Mouse (Mus musculus): ENCODE data around the gene Csgalnact2.

Csgalnact2 gene

DNA sequence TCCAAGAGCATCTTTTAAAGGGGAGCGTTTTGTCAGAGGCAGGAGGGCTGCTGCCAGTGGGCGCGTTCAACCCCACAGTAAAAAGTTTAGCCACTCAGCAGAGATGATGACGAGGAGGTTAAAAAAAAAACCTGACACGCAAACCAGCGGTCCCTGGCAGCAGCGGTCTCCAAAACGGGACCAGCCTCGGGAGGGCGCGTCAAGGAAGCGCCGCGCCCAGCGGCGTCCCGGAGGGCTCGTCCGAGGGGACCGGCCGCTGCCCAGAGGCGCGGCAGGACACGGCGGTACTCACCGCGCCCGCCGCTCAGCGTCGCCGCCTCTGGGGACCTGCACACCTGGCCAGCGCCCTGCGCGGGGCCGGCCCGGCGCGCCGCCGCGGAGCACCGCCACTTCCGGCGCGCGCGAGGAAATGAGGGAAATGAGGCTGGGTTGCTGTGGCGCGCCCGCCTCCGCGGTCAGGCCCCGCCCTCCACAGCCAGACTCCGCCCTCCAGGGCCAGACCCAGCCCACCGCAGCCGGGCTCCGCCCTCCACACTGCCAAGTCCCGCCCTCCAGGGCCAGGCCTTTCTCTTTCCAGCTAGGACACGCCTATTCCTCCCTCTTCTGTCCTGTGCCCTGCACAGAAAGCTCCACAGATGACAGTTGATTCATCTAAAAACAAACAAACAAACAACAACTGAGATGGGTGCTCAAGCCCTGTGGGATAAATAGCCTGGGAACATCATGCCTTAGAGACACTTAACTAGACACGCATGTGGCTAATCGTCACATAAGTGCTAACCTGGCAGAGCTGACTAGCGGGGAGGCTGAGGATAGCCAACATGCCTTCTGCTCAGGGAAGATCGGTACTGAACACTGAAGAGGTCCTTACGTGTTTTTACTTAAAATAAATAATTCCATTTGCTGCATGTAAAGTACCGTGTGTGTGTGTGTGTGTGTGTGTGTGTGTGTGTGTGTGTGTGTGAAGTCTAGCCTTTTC, at the start of gene Csgalnact2:
Csgalnact2 (minus strand) TSS at position 410 of the 979 bp plus-strand sequence.
- DNase-seq (ENCODE audit: extremely low spot score, low spot score) = peak; percentile 89

DNA sequence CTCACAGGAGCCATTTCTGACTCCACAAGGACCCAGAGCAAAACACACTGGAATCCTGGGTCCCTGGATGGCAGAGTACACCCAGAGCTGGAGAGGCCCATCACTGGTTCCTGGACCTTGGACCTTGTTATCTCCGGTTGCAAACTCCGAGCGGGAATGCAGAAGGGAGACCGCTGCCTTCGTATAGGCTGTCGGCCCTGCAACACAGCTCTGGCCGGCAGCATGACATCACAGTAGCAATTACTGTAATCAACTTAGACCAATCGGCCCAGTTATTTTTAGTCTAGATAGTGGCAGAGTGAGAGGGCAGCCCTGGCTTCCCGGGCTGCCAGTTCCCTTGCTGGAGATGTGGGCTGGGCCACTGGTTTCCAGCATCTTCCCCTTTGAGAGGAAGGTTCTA, 49.7 kb upstream of the Csgalnact2 start:
- DNase-seq (ENCODE audit: extremely low spot score, low spot score) = no peak

DNA sequence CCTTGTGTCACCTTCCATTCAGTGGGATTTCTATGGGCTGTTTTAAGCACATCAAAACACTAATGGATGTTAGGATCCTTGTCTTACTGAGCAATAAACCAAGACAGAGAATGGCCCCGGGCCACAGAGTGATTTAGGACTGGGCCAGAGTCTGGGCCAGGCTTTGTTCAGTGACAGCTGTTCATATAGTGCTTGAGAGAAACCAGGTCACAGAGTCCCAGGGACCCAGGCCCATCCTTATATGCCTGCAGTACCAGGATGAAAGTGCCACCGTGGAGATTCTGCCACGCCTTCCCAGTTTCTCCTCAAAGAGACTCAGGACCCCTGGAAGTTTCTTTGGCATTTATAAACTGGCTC, 48.3 kb upstream of the Csgalnact2 start:
- DNase-seq (ENCODE audit: extremely low spot score, low spot score) = no peak

DNA sequence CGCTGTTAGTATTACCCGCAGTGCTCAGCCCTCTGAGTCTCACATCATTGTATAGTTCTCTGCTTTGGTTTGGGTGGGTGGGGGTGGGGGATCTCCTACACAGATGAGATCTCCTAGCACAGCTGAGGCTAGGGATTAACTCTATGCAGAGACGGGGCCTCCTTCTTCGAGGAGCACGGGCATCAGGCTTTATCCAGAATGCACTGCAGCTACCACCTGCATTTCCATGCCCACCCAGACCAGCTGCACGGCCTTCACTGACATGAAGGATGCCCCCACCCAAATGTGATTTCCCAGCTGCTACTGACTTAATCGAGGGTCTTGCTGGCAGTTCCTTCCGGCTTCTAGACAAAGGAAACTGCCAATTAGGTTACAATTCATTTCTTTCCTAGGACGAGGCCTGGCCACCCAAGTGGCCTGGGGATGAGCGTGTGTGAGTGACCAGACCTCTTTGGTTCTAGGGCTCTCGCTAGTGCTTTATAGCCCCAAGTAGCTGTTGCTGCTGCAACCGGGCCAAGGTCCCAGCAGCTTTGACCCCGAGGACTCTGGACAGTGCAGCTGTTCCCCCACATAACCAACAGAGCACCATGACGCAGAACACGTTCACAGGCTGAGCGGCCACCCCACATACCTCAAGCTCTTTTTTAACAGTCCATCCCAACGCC, 47.8 kb upstream of the Csgalnact2 start:
- no peak for DNase-seq (ENCODE audit: extremely low spot score, low spot score)

DNA sequence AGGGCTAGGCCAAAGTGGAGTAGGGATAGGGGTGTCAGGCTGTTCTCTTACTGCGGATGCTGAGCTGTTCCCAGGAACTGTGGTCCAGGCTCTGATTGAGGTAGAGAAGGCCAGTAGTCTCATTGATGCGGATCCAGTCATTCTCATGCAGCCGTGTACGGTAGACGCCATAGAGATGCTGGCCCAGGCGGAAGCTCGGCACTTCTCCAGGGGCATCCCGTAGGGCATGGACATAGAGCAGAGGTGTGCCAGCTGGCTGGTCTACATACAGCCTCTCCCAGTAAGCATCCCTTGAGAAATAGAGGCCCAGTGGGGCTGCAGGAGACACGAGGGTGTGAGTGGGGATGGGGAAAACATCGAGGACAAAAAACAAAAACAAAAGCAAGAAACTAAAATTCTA, 45.2 kb upstream of the Csgalnact2 start:
- DNase-seq (ENCODE audit: extremely low spot score, low spot score) = no peak

DNA sequence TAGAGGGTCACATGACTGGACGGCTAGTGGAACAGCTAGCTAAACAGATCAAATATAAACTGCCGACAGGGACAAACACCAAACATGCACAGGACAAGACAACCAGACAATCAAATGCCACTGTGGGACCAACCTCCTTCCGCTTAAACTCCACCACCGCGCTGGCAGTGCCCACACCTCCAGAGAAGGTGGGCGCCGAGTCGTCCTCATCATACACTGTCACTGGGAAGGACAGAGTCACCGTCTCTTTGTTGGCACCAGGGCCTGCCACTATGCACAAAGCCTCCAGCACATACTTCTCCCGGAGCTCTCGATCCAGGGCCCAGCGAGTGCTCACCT, 41.1 kb upstream of the Csgalnact2 start:
- DNase-seq (ENCODE audit: extremely low spot score, low spot score) = no peak

DNA sequence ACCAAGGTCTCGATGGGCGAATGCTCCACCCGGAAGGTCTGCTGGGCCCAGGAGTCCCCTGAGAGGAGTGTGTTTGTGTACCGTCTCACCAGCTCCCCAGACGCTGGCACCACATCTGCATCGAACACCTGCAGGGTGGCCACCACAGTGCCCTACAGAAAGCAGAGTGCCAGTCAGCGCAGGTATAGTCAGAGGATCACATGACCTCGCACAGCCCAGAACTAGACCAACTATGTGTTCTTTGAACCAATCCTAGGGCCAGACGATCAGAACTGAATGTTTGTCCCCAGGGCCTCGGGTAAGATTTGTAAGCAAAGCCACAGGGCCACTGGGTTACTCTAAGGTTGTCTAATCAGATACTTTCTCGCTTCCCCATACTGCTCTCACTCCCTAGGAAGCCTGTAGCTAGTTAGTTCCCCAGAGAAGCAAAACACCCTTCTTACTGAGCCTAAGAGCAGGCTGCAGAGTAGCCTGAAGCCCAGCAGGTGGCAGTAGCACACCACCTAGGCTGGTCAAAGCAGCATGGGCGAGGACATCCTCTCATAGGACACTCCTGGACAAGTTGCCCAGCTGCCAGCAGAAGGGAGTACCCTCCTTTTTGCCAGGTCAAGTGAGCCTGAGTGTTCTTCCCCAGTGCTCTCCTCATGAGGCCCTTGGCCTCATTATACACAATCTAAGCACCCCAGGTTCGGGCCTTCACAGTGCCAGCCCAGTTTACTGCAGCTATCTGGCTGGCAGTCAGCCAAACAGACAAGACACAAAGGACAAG, 40.6 kb upstream of the Csgalnact2 start:
- DNase-seq (ENCODE audit: extremely low spot score, low spot score) = peak; percentile 68

DNA sequence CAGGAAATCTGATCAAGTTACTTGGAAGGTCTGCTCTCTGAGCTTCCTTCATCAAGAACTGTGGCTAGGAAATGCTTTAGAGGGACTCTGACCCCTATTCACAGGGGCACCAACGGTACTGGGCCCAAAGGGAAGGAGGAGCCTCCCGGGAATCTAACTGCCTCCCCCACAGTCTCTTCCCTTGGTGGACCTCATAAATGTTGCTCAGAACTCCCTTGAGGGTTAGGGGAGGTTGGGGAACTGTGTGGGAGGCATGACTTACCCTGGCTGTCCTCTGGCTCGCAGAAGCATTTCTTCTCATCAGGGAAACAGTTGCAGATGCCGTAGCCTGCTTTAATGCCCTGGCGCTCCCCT, 35.0 kb upstream of the Csgalnact2 start:
- no peak for DNase-seq (ENCODE audit: extremely low spot score, low spot score)

DNA sequence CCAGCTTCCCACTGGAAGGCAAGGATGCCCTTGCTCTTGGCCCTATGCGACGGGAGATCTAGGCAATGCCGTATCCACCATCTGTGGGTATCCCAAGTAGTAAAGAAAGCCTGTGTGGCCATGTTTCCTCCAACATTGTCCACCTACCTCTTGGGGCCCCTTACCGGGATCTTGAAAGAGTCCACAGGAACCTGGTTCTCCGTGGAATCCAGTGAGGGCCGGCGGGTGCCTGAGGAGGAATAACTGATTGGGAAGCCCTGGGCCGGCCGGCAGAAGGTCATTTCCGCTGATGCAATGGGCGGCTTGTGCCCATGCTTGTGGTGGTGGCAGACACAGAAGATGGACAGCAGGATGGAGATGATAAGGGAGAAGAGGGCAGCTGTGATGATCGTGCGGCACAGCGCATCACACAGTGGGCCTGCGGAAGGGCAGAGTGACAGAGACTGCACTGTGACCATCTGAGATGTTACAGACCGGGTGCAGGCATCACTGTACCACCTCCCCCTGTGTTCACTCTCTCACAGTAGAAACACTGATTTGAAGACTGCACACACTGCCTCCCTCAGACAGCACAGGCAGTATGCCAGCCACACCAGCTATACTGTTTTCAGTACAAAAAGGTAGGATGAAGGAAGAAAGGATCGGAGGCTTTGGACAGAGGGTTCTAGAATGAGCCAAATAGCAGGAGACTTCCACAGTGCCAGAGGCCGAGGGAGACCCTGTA, 34.5 kb upstream of the Csgalnact2 start:
- no peak for DNase-seq (ENCODE audit: extremely low spot score, low spot score)

DNA sequence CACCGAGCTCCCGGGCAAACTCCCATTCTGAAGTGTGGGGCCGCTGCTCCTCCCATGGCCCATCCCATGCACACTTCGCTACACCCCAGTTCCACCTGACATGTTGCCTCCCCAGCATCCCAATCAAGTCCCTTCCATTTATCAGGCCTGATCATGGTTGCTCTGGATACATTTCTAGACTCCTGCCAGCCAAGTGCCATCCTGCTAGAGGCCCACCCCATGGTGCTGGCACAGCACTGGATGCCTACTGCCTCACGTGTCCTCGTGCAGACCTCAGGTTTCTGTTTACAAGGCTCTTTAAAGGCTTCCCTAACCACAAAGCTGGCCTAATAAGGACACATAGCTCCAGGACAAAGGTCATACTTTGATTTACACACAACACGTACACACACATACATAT, 32.4 kb upstream of the Csgalnact2 start:
- DNase-seq (ENCODE audit: extremely low spot score, low spot score) = no peak

DNA sequence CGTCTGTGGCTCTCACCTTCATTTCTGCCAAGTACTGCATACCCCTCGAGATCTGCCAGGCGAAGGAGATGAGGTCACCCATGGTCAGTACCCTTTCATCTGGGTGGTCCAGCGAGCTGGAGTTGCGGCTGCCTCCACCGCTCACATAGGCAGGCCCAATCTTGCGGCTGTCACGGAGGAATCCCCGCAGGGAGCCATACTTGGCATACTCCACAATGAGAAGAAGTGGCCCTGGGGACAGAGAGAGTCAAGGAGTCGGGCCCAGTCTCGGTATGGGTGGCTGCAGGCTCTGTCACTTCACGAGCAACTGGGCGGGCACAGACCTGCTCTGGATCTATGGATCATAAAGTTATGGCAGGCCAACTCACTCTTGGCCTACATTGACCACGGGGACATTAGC, 29.2 kb upstream of the Csgalnact2 start:
- no peak for DNase-seq (ENCODE audit: extremely low spot score, low spot score)

DNA sequence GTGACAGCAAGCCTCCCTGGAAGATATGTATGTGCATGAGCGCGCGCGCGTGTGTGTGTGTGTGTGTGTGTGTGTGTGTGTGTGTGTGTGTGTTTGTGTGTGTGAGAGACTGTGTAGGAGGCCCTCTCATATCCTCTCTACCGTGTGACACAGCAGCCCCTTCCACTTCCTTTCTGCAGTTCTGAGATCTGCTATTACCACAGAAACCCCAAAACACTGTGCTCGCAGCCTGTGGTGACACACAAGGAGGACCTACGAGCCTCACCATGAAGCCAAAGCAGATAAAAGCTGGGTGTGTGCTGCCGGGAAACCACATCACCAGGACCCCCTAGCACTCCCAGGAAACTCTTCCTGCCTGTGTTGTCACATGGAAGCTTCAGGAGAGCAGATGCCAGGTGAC, 28.1 kb upstream of the Csgalnact2 start:
- DNase-seq (ENCODE audit: extremely low spot score, low spot score) = no peak

DNA sequence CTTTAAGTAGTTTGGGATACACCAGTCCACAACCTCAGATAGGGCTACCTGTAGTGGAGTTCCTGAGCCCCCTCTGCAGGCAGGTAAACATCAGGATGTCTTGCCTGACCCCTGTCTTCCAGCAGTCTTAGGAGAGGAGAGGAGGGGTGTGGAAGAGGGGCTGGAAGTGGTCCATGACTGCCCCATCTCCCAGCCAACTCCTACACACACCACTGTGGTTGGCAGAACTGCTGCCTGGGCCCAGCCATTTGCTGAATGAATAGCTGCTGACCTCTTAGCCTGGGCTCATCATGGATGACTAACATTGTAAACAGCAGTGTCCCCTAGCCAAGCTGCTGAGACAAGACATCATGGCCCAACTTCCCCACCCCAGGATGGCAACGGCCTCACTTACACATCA, 26.6 kb upstream of the Csgalnact2 start:
- DNase-seq (ENCODE audit: extremely low spot score, low spot score) = no peak

DNA sequence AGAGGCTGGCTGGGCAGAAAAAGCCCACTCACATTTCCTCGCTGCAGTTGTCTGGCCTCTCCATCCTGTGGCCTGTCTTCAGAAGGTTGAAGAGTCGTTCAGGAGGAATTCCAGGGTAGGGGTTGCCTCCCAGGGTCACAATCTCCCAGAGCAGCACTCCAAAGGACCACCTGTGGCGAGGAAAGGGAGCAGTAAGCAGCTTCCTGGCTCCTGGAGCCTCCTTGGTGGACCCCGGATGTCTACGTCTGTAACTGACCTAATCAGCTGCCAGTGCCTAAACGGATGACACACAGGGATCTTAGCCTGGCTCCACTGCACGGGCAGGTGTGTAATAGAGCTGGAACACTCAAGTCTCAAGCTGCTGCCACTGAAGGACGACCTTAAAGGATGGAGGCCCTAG, 25.8 kb upstream of the Csgalnact2 start:
- no peak for DNase-seq (ENCODE audit: extremely low spot score, low spot score)

DNA sequence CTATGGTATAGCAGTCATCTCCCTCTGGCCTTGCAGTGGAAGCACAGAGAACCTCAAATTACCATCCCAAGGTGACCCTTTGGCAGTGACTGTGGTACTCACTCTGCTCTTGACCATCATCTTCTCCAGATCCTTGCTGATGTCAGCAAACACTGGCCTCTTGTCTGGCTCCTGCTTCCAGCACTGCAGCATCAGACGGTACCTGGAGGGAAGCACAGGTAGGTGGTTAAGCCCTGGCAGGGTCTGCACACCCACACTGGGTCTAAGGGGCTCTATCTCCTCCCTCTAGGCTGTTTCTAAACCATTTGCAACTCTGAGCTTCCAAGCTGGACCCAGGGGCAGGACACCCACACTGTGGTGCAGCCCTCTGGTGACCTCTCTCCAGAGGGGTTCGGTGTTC, 24.1 kb upstream of the Csgalnact2 start:
- DNase-seq (ENCODE audit: extremely low spot score, low spot score) = no peak

DNA sequence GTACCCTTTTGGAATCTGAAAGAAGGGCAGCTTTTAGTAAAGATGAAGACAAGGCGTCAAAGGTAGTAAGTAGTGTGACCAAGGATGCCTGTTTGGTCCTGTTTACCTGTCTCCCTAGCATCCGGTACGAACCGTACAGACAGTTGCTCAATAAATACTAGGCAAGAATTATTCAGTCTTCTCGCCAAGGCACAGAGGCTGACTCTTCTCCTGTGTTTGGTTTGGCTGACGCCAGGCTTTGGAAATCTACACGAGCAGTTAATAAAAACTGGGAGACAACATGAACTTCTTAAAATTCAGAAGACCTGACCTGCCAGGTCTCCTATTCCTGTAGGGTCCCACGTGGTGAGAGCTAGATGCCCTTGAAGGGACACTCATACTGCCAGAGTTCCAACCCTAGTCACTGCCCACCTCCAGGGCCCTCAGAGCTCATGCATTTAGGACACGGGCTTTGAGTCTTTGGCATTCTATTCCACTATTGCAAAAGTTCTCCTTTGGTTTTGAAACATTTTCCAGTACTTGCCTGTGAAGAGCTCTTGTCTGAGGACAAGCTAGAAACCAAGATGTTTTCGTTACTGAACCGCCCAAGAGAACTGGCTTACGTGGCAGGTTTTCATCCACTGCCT, 23.6 kb upstream of the Csgalnact2 start:
- no peak for DNase-seq (ENCODE audit: extremely low spot score, low spot score)

DNA sequence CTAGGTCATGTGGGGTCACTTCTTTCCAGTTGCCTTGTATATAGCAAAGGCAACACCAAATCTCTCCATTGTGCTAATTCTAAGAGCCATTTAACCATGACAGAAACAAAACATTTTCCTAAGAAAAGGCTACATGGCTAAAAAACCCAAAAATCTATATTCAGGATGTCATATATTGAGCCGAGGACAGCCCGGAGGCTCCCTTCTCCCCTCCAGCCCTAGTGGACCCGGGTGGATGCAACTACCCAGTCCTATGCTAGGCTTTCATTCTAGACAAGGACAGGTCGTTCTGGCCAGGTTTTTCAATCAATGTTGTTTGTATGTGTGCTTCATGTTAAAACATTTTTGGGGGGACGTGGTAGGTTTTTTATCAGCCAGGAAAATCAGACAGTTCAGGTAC, 14.2 kb upstream of the Csgalnact2 start:
- DNase-seq (ENCODE audit: extremely low spot score, low spot score) = no peak

DNA sequence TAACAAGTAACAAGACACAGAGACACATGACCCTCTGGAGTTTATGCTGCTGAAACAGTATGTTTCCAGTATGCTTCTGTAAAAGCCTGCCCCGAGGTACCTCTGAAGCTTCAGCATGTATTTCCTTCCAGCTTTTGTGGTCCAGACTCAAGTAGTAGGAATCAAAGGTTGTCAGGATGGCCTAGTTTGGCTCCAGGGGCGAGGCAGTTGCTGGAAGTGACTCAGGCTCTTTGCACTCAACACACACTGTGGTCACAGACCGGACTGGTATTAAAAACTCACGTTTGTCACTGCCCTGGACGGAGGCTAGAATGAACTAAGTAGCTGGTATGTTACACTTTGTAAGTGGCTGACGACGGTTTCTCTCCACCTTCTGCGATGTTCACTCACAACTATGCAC, 12.0 kb upstream of the Csgalnact2 start:
- no peak for DNase-seq (ENCODE audit: extremely low spot score, low spot score)

DNA sequence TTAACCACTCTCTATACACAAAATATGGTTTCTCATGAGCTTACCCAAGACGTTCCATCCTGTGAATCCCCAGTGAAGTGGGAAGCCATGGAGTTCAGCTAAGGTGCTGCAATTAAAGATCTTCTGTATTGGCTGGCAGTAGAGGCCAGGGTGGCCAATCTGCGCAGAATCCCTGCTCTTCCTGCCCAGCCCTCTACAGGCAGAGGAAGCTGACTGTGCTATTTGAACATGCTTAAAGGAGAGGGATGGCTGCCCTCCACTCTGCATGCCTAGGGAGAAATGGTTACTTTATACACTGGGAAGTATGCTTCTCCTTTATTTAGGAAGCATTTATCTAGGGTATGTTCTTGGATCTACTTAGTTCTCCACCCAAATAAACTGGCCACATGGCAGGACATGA, 11.6 kb upstream of the Csgalnact2 start:
- no peak for DNase-seq (ENCODE audit: extremely low spot score, low spot score)

DNA sequence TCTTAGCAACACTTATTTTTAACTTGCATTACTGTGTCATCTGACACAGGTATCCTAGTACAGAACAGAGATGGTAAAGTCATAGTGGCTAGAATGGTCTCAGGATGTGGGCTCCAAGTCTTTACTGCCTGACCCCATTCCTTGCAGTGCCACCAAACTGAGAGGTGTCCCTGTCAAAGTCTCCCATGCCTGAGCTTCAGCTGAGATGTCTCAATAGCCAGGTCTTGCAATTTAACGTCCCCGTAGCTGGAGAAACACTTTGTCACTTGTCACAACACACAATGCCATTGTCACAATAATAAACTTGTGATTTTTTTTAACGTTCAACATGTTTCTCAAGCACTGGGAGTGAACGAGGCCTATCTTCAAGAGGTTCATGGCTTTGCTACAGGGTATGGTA, 11.2 kb upstream of the Csgalnact2 start:
- no peak for DNase-seq (ENCODE audit: extremely low spot score, low spot score)

DNA sequence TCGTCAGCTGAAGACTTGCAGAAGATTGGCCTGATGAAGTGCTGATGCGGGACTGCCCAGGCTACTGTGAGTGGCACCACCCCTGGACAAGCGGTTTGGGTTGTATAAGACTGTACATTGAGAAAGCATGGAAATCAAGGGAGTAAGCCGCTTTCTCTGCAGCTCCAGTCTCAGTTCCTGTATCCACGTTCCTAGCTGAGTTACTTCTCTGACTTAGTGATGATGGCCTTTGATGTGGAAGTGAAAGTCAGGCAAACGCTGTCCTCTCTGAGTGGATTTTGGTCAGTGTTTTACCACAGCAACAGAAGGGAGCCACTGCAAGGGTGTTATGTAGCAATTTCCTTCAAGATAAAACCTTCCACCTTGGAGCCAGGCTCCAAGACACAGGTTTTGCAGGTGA, 2.0 kb upstream of the Csgalnact2 start:
- no peak for DNase-seq (ENCODE audit: extremely low spot score, low spot score)
